Mouse (Mus musculus): ENCODE measurements at regions not wholly inside any gene's neighbourhood (a gene's known extent, or its start where the extent isn't known, plus 50 kb on each side); places are given as distances from the start of the nearest gene placed in this dataset.

DNA sequence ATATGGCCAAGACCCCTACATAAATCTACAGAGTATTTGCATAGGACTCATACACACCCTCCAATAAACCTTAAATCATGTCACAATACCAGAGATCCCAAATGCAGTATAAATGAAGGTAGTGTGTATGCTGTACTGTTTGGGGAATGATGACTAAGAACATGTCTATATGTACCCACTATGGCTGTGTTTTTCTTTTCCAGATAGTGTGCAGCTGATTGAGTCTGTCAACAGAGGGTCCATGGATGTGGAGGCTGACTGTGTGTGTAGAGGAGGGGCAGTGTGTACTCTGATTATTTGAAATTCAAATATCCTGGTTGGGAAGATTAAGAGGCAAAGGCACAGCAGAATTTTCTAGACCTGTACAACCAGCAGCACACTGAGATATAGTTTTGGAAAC, 388.6 kb downstream of the Lpin1 start:
- no peak for DNase-seq (ENCODE audit: extremely low spot score in 1 of 2, low spot score in 2 of 2)
- intact Hi-C loops (cut with DNase I): no loop called here

DNA sequence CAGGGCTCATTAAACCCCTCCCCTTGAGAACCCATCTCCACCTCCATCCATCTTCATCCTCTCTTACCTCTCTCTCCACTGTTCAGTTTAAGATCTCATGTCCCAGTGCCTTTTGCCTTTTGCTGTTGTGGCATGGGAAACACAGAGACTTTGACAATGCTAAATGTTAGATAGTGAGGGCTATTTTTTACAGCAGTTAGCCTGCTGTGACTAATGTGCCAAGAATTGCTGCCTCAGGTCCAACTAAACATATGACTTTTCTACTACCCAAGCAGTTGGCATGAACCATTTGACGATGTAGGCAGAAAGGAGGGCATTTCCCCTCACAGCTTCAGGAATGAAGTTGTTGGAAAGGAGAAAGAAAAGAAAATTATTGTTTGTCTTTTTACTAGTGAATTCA, 389.6 kb downstream of the Lpin1 start:
- no peak for DNase-seq (ENCODE audit: extremely low spot score in 1 of 2, low spot score in 2 of 2)
- intact Hi-C loops (cut with DNase I): no loop called here

DNA sequence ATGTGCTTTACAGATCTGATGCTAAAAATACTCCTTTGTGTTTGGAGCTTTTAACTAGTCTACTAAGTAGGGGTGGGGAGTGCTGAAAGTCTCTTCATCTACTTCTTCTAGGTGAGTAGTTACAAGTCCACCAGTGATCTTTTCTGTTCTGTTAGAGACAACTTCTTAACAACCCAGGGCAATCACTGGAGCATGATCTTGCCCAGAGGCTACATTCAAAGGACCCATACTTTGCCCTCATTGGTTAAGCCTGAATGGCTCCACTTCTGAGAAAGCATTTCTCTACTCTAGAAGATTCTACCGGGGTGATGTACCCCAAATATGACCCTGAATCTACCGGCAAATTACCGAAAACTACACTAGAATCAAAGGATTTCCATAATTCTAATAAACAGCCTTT, 390.2 kb downstream of the Lpin1 start:
- DNase-seq (ENCODE audit: extremely low spot score in 1 of 2, low spot score in 2 of 2): no peak
- intact Hi-C loops (cut with DNase I): no loop called here

DNA sequence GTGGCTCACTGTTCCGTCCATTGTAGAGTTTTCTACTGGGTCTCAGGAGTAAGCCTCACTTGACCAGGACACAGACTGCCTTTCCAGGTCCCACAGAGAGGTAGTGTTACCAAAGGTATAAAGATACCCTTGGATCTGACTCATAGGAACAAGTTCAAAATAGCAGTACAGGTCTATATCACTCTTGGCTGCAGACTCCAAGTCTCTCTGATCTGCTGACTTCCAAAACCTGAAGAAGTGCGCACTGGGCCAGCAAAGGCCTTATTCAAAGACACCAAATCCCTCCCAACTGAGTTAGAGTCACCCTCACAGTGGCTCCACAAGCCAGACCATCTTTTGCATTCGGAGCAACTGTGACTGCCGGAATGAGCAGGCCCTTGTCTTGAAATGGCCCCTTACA, 391.9 kb downstream of the Lpin1 start:
- intact Hi-C loops (cut with DNase I): no loop called here

DNA sequence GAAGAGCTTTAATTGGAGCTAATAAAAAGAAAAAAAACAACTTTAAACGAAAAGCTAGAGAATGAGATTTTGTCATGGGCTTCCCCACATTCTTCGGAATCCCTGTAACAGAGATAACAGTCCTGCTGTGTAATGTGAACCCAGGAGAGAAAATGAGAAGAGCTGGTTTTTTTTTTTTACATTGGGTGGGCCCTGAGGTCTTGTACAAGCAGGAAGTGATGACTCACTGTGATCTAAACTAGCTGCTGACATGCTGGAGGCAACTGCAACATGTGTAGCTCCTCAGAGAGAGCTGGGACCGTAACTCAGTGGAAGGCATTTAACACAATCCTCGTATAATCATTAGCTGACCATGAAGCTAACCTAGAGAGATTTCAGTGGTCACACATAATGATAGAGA, 393.8 kb upstream of the Trib2 start:
- intact Hi-C loops (cut with DNase I): no loop called here
- DNase-seq (ENCODE audit: extremely low spot score in 1 of 2, low spot score in 2 of 2): no peak

More for the DNA sequence above, 391.9 kb downstream of the Lpin1 start:
- no peak for DNase-seq (ENCODE audit: extremely low spot score in 1 of 2, low spot score in 2 of 2)

DNA sequence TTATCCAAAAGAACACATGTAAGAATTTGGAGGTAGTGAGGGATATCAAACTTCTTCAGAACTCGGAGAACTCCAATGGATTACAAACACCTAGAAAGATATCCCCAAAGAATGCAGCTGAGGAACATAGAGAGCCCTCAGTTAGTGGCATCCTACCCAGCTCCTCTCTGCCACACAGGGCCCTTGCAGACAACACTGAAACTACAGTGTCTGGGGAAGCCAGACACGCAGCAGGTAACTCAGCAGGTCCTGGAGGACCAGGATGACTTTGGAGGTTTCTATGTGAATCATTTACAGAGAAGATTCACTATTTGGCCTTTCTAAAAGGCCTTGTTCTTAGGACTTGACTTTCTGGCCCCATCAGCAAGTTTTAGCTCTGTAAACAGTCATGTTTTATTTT, 393.4 kb upstream of the Trib2 start:
- intact Hi-C loops (cut with DNase I): no loop called here
- no peak for DNase-seq (ENCODE audit: extremely low spot score in 1 of 2, low spot score in 2 of 2)

DNA sequence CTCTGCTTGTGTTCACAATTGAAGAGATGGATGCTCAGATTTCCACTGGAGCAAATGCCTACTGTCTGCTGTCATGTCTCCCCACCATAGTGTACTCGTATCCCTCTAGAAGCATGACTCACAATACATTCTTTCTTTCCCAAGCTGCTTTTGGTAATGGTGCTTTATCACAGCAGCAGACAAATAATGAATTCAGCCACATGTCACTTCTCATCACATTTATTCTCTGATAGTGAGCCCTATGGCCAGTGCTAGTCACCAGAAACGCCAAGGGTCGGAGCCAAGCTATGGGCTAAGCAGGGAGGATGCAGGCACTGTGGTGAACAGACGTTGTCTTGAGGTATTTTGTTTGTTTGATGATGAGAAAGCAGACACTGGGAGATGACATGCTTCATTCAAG, 388.2 kb upstream of the Trib2 start:
- intact Hi-C loops (cut with DNase I): no loop called here
- no peak for DNase-seq (ENCODE audit: extremely low spot score in 1 of 2, low spot score in 2 of 2)

DNA sequence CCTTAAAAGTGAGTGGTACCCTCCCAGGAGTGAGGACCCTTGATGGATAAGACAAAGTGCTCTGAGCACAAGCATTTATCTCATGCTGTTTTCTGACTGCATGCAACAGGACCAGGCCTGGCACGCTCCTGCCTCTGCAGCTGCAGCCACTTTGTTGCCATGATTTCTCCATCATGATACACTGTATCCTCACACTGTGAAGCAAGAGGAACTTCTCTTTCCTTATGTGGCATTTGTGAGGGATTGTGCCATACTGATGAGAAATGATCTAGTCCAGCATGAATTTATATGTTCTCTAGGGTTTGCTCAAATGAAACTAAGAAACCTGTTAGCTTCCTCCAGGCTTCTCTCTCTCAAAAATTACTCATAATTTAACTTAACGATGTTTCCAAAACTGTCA, 380.2 kb upstream of the Trib2 start:
- no peak for DNase-seq (ENCODE audit: extremely low spot score in 1 of 2, low spot score in 2 of 2)
- intact Hi-C loops (cut with DNase I): no loop called here

DNA sequence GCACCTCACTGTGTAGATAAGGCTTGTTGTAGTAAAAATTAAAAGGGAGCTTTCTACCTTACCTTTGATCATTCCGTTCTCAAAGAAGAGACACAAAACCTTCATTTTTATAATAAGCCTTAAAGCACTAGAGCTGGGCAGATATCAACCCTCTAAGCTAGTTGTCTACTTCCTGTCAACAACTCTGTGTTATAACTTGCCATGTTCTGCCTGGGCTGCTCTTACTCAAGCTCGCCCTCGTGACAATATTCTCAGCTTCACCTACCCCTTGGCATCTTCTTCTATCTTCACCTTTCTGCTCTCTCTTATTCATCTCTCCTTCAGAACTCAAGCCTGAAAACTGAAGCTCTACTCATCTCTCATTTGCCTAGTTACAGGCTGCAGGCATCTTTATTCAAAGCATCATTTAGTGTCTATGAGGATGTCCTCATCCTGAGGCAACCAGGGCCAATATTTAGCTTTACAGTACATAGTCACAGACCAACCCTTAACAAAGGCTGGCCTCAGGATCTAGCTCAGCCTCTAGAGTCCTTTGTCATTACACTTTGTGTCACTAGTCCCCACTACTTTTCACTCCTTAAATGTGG, 375.2 kb upstream of the Trib2 start:
- intact Hi-C loops (cut with DNase I): no loop called here
- no peak for DNase-seq (ENCODE audit: extremely low spot score in 1 of 2, low spot score in 2 of 2)

DNA sequence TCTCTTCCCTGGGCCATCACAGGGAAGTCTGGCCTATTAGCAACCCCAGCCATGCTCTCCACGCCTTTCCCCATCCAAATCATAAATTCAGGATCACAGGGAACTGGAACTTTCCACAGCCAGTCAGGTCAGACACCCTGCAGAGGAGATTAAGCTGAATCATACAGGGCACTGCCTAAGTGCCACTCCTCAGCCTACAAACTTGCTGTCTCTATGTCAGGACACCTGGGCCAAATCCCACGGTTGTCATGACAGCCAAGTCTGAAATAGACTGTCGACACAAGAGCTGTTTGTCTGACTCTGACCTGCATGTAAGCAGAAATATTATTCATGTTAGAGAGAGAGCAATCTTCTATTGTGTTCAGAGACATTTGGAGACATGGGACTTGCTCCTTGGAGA, 374.0 kb upstream of the Trib2 start:
- intact Hi-C loops (cut with DNase I): no loop called here
- no peak for DNase-seq (ENCODE audit: extremely low spot score in 1 of 2, low spot score in 2 of 2)

DNA sequence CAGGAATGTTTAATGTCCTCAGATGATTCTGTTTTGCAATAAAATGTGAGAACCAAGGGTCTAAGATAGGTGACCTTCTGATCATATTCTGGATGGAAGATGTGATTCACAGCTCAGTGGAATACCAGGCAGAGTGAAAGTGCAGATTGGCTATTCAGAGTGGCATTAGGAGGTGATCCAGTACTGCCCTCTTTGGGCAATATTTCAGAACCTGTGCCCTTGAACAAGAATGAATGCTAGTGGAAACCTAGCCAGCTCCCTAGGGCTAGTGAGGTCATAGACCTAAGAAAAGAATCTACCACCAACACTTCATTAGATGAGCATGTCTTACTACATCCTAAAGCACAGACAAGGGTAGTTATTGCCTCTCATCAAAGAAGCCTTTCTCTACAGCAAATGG, 372.7 kb upstream of the Trib2 start:
- DNase-seq (ENCODE audit: extremely low spot score in 1 of 2, low spot score in 2 of 2): no peak
- intact Hi-C loops (cut with DNase I): no loop called here

DNA sequence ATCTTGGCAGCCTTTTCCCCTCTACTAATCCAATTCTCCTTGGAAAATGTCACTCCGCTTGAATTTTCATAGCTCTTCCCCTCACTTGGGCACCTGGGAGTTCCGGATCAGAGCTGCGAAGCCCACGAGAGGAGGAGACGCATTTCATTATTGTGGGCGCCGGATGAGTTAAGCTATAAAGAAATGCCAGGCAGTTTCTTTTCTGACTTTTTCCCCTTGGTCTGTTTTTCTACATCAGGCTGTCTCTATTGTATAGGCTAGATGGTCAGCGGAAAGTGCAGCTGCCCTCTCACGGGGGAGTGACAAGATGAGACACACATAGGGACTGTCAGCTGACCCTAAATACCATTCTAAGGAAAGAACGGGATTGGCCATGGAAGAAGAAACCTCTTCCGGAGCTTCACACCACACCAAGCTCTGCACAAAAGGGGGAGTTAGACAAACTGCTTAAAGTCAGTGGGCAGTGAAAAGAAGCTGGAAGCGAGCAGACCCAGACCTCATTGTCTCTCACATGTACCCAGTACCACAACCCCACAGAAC, 369.3 kb upstream of the Trib2 start:
- intact Hi-C loops (cut with DNase I): no loop called here

DNA sequence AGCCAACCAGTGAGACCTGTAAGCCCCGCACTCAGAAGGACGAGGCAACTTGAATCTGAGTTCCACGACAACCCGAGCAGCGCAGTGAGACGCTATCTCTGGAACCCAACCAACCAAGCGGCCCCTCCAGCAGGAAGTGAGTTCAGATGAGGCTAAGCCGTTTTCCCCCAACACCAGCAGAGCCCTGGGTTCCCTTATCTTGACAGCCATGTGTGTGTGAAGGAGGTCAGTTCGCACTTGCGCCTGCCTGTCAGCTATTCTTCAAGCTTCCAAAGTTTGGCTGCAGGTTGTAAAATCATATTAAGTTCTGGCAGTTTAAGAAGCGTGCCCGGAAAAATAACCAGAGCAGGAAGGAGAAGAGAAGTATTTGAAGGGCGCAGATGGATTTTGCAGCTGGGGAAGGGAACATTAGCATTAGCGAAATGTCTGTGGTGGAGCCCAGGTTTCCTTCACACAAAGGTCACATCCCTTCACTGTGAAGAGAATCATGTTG, 368.8 kb upstream of the Trib2 start:
- DNase-seq (ENCODE audit: extremely low spot score in 1 of 2, low spot score in 2 of 2): no peak
- intact Hi-C loops (cut with DNase I): no loop called here

More for the DNA sequence above, 369.3 kb upstream of the Trib2 start:
- DNase-seq (ENCODE audit: extremely low spot score in 1 of 2, low spot score in 2 of 2): no peak

DNA sequence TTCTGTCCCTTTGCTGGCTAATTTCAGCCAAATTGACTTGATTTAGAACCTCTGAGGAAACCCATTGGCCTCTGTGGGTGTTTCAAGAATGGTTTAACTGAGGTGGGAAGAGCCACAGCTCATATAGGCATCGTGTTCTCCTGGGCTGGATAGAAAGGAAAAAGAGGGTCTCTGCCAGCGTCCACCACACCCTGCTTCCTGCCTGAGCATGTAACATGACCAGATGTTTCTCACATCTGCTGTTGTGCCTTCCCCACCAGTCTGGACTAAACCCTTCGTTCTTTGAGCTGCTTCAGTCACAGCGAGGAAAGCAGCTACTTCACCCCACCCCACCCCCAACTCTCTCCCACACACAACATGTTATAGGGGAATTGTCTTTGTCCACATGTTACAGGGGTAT, 366.3 kb upstream of the Trib2 start:
- intact Hi-C loops (cut with DNase I): no loop called here
- no peak for DNase-seq (ENCODE audit: extremely low spot score in 1 of 2, low spot score in 2 of 2)

DNA sequence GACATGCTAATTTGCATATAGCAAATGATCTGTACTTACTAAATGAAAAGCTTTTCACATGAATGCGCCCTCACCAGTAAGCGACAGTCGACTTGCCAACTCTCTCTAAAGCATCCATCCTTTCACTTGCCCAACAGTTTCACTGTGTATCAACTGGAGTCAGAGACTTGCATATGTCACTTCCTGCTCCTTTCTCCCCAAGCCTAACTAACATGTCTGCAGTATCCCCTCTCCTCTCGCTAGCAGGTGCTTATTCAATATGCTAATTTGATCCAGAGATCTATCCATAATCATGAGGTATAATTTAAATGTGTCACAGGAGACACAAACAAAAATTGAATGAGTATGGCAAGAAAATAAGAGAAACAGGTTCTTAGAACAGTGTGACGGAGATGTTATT, 364.9 kb upstream of the Trib2 start:
- intact Hi-C loops (cut with DNase I): no loop called here

DNA sequence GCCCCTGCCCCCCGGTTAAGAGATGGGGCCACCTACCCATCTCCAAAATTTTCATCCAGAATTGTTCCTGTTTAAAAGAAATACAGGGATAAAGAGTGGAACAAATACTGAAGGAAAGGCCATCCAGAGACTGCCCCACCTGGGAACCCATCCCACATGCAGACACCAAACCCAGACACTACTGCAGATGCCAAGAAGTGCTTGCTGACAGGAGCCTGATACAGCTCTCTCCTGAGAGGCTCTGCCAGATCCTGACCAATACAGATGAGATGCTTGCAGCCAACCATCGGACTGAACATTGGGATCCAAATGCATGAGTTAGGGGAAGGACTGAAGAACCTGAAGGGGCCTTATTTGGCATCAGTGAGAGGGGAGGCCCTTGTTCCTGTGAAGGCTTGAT, 363.2 kb upstream of the Trib2 start:
- intact Hi-C loops (cut with DNase I): no loop called here
- no peak for DNase-seq (ENCODE audit: extremely low spot score in 1 of 2, low spot score in 2 of 2)

More for the DNA sequence above, 364.9 kb upstream of the Trib2 start:
- DNase-seq (ENCODE audit: extremely low spot score in 1 of 2, low spot score in 2 of 2): no peak

DNA sequence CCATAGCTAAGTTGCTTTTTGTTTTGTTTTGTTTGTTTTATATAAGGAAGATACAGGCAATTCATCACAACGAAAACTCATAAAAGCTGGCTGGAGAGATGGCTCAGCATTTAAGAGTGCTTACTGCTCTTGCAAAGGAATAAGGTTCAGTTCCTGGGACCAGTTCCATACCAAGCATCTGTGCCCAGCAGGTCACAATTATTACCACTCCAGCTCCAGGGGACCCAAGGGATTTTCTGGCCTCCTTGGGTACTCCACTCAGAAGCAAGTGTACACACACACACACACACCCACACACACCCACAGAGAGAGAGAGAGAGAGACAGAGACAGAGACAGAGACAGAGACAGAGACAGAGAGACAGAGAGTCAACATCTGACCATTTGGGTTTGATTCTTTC, 359.6 kb upstream of the Trib2 start:
- no peak for DNase-seq (ENCODE audit: extremely low spot score in 1 of 2, low spot score in 2 of 2)
- intact Hi-C loops (cut with DNase I): no loop called here

DNA sequence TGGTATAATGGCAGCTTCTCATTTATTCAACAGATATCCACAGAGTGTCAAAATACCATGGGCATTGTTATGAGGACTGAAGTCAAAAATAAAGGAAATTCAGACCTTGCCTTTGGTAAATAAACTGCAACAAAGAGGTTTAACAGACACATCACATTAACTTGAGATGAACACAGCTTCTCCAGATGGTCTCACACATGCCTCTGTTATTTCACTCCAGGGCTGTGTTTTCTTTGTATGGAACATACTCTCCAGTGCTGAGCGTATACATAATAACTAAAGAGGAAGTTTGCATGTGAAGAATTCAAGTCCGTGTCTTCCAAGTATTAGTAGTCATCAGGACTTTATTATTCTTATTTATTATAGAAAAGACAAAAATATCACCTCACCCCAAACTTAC, 355.5 kb upstream of the Trib2 start:
- intact Hi-C loops (cut with DNase I): no loop called here

DNA sequence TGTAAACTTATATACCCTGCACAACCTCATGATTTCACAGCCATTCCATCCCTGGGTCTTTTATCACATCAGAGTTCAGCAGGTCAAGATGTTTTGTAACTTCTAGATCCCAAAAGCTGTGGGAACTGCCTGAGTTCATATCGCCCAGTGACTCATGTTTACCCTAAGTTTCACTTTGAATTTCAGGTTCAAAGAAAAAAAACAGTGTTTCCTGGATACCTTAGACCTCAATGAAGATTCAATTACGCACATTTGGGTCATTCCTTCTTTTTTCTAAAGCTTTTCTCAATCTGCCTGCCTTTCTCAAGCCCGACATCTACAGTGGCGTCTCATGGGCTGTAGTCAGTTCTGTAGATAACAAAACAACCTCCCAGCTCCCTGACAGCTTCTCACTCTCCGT, 354.9 kb upstream of the Trib2 start:
- DNase-seq (ENCODE audit: extremely low spot score in 1 of 2, low spot score in 2 of 2): no peak
- intact Hi-C loops (cut with DNase I): no loop called here

More for the DNA sequence above, 355.5 kb upstream of the Trib2 start:
- no peak for DNase-seq (ENCODE audit: extremely low spot score in 1 of 2, low spot score in 2 of 2)

DNA sequence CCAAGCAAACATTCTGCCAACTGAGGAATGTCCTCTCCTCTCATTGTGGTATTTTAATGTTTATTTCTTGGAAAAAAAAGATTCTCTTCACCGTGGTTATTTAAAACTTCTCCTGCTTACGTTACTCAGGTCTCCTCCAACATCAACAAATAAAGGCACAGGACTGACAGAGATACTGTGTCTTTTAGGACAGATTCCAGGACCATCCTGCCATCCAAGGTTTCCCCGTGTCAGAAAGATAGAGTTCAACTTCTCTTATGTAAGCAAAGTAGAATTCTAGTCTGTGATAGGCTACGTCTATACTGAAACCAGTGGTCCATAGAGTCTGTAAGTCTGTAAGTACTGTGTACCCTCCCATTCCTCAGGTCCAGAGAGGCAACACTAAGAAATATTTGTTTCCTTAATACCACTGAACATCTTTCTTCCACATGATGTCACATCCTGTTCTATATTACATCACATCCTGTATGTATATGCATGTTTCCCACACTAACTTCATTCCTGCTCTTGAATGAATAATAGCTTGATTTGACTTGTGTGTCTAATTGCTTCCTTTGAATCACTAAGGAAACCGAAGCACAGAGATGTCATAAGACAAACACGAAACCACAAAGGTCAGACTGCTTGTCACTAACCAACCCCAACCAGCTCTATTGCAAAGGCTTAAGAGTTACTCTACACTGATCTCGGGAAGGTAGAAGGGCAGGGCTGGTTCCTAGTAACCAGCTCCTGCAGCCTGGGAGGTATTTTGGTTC, 353.2 kb upstream of the Trib2 start:
- intact Hi-C loops (cut with DNase I): no loop called here
- no peak for DNase-seq (ENCODE audit: extremely low spot score in 1 of 2, low spot score in 2 of 2)
